Mouse (Mus musculus): ENCODE data around the gene Tshb. TPM values are rescaled to one million over a fixed set of nuclear protein-coding genes. Genes with fewer than 3 reads are reported as not detected.

Gene Tshb
- polyA plus RNA-seq, 1 experiment from 2014 or later: not detected

Other genes starting within 250 kb of the Tshb start
- gene Tspan2, start 48.2 kb downstream of the Tshb start, polyA plus RNA-seq (2015; fragmentation: Nextera tagmentation; extraction: Ambion mirVana): 22.5 and 23.1 TPM in 2 replicates
- gene Sycp1, start 153.4 kb upstream of the Tshb start, polyA plus RNA-seq (2015; fragmentation: Nextera tagmentation; extraction: Ambion mirVana): not detected in 2 replicates
- gene Nr1h5, start 181.4 kb upstream of the Tshb start, polyA plus RNA-seq (2015; fragmentation: Nextera tagmentation; extraction: Ambion mirVana): 0.06 and 0.14 TPM in 2 replicates
- 61.8 and 67.6 TPM in 2 replicates for gene Sike1, start 213.0 kb upstream of the Tshb start, polyA plus RNA-seq (2015; fragmentation: Nextera tagmentation; extraction: Ambion mirVana)
- gene Csde1, start 237.7 kb upstream of the Tshb start, polyA plus RNA-seq (2015; fragmentation: Nextera tagmentation; extraction: Ambion mirVana): 254 and 259 TPM in 2 replicates

Data from heart, embryonic 15.5 days (tissue).